Mouse (Mus musculus): ENCODE measurements around the gene Msh5.
"Not testable (repeated sequence)": the region's sequence is repeated elsewhere in the genome, so short reads cannot be mapped to it uniquely, and the experiment has no call there.

Gene Msh5

DNA sequence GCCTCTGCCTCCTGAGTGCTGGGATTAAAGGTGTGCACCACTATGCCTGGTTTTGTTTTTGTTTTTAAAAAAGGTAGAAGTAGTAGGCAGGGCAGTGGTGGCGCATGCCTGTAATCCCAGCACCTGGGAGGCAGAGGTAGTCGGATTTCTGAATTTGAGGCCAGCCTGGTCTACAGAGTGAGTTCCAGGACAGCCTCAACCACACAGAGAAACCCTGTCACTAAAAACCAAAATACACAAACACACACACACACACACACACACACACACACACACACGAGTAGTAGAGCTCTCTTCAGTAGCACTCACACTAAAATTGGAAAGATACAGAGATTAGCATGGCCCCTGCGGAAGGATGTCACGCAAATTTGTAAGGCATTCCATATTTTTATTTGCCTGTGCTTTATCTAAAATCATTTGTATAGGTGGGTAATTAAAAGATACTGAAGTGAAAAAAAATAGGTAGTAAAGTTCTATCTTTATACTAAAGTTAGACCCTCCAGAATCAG lies 2.4 kb upstream of the Msh5 start:
- DNase-seq (ENCODE audit: low spot score in 2 of 2): no peak

- no peak for DNase-seq (ENCODE audit: low spot score in 2 of 2)
Observed at GRCm38 (mm10) chr17:35048149-35048931, 1.8 kb upstream of the Msh5 start.

DNA sequence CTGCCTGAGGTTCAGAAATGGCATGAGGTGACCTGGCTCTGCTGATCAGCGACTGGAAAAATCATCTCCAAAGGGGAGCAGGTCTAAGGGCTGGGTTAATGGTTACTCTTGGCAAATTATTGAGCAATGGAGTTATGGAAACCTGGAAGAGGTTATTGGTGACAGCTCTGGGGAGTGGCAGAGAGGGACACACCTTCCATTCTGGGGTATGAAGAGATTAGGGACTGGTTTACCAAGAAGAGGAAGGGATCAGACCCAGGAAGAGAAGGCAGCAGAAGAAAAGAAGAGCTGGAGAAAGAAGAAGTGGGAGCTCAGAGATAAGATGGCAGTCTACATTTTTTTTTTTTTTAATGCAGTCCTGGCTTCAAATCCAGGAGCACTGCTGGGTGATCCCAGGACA lies 1.1 kb upstream of the Msh5 start:
- DNase-seq (ENCODE audit: low spot score in 2 of 2): no peak

DNA sequence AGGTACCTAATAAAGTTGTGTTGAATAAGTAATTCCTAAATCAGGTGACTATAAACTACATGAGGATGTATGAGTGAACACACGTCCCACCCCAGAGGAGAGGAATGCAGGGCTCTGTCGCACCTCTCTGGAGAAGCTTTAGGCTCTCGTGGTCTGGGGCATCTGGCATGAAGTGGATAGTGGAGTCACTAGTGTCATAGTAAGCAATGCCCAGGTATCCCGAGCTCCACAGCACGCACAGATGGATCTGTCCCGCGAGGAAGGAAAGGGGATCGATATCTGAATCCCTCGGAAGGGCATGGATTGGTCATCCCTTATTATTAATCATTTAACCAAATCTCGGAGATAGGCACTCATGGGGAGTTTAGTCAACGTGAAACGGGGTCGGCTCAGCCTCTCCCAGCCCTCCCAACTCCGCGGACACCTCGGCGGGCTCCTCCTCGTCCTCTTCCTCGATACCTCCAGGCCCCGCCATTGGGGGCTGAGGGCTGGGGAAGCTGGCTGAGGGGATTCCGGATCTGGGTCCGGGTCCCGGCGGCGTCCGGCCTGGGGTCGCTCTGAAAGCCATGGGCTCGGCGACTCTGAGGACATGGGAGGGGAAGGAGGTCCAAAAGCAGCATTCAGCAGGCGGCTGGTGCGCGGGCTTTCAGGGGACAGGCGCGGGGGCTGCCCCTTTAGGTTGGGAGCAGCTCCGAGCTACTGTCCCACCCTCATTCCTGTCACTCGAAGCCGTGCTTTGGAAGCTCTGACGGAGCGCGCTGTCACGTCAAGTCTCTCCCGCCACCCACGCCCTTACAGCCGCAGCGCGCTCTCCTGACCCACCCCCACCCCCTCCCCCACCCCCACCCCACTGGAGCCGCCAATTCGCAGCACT lies 501 bp downstream of the Msh5 start:
- no peak for DNase-seq (ENCODE audit: low spot score in 2 of 2)

DNA sequence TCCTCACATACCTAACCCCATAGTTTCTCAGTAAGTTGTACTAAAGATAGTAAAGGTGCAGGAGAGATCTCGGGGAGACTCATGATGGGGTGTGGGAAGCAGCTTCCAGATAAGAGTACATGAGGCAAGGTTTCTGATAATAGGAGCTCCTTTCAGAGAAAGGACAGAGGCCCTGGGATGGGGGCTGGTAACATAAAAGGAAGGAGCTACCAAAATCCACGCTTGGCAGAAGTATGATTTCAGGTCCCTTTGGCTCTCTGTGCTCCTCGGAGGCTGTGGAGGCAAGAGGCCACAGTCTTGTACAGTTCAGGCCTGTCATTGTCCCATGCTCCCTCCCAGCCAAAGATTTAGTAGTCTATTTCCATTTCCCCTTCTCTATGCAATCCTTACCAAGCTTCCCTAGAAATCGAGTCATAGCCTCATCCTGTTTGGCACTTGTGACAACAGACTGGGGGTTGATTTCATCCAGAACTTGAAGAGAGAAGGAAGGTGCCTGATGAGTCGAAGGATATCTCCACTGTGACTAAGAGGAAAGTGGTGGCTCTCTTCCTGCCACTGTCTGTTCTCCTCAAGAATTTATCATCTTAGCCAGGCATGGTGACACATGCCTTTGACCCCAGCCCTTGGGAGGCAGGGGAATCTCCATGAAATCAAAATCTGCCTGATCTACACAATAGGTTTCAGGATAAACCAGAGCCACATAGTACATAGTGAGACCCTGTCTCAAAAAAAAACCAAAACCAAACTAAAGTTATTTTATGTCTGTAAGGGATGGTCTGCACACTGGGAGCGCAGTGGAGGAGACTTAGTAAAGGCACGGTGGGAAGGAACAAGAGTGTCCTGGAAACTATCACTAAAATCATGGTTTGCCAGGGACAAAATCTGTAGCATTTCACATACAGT lies 1.4 kb downstream of the Msh5 start:
- no peak for DNase-seq (ENCODE audit: low spot score in 2 of 2)

GRCm38 (mm10) chr17:35043794-35044193 lies 2.8 kb downstream of the Msh5 start:
- no peak for DNase-seq (ENCODE audit: low spot score in 2 of 2)

- DNase-seq (ENCODE audit: low spot score in 2 of 2): peak in 1 of 2 experiments; percentile 45
Observed at GRCm38 (mm10) chr17:35039121-35039873, 7.2 kb downstream of the Msh5 start.

DNA sequence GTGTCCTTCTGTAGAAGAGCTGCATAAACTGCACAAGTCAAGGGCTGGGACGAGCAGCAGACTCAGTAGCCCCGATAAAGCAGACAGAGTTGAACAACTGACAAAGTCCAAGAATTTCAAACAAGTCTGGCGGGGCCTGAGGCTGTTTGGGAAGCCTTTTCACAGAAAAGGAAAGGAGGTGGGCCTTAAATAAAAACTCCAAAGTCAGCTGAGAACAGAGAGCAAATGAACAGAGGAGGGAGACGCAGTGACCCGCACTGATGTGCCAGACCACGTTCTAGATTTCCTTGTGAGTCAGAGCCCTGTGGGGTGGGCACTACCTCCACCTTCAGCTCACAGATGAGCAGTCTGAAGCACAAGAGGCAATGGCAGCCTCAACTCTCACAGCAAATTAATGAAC lies 11.6 kb downstream of the Msh5 start:
- DNase-seq (ENCODE audit: low spot score in 2 of 2): no peak

DNA sequence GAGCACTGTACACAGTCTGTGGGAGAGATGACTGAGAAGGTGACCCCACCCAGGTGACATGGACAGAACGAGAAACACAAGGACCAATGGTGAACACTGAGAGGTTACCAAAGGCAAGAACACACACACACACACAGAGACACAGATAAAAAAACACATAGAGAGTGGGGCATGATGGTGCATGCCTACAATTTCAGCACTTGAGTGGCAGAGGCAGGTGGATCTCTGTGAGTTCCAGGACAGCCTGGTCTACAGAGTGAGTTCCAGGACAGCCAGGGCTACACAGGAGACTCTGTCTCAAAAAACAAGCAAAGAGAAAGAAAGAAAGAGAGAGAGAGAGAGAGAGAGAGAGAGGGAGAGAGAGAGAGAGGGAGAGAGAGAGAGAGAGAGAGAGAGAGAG lies 12.8 kb downstream of the Msh5 start:
- not testable (repeated sequence) for DNase-seq (ENCODE audit: low spot score in 2 of 2)

DNA sequence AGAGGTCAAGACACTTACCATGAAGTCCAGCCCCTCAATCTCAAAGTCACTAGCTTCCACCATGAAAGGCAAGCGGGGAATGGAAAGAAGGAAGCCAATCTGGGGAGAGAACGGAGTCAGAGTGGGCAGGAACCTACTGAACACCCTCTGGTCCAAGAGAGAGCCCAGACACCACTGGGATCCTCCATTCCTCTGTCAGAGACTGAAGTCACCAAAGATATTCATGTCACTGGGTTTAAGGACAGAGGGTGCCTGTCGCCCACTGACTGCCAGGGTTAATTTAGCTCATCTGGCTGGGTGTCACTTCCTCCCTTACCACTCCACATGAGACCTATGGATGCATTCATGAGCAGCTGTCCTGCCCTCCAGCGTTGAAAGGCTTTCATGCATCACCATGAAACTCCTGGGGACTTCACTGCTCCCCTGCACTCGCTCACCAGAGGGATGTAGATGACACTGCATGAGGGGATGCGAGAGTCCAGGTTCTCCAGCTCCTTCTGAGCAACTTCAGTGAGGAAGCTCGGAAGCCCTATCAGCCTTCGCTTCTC lies 14.1 kb downstream of the Msh5 start:
- no peak for DNase-seq (ENCODE audit: low spot score in 2 of 2)

GRCm38 (mm10) chr17:35031880-35032279 lies 14.7 kb downstream of the Msh5 start:
- no peak for DNase-seq (ENCODE audit: low spot score in 2 of 2)

GRCm38 (mm10) chr17:35031272-35031671 lies 15.3 kb downstream of the Msh5 start:
- no peak for DNase-seq (ENCODE audit: low spot score in 2 of 2)

DNA sequence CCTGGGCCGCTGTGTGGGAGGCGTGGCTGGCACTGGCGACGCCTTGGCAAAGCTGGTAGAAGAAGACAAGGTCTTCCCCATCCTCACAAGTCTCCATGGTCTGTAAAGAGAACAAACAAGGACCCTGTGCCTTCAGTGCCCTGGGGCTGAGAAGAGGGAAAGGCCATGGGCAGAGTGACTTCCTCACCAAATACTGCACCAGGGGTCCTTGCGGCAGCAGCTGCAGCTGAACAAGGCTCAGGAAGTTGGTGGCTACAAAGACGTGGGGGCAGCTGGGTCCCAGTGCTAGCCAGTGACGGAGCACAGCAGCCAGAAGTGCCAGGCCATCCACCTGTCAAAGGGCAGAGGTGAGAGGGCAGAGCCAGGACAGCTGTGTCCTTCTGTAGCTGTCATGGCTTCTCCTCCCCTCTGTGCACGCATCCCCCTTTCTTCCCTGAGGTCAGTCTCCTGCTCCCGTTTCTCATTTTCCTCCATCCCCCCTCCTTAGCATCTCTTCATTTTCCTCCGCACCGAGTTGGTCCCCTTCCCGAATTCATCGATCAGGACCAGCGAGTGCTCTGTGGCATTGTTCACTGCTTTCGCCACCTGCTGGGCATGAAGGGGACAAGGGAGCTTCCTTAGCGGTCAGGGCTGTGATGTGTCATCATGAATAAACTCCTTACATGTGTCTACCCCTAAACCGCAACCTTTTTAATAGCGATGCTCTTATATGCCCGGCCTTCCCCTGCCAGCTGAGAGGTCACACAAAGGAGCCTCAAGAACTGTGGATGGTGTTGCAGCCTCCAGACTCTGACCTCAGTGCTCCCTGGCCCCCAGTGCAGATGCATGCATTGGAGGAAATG lies 16.6 kb downstream of the Msh5 start:
- DNase-seq (ENCODE audit: low spot score in 2 of 2): no peak

GRCm38 (mm10) chr17:35028315-35028714 lies 18.2 kb downstream of the Msh5 start:
- no peak for DNase-seq (ENCODE audit: low spot score in 2 of 2)

GRCm38 (mm10) chr17:35027277-35028068 lies 19.1 kb downstream of the Msh5 start, which contains the start of gene Sapcd1:
Gene Sapcd1 (minus strand): TSS chr17:35028016.
- peak in 1 of 2 experiments; percentile 18 for DNase-seq (ENCODE audit: low spot score in 2 of 2)

DNA sequence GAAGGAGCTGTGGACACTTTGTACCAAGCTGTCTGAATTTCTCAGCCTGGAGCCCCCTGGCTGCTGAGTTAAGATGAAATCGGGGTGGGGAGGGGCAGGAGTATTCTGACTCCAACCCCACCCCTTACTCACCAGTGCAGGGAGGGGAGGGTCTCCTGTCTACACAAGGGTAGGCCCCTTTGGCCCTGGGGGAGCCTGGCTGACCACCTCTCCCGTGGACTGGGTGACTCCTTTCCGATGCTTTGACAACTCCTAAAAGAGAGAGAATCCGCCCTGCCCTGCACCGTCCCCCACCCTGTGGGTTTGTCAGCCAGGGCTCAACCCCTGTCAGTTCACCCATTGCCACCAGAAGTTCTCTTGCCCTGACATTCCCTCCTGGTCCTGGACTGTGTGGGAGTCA lies 20.3 kb downstream of the Msh5 start:
- DNase-seq (ENCODE audit: low spot score in 2 of 2): no peak

DNA sequence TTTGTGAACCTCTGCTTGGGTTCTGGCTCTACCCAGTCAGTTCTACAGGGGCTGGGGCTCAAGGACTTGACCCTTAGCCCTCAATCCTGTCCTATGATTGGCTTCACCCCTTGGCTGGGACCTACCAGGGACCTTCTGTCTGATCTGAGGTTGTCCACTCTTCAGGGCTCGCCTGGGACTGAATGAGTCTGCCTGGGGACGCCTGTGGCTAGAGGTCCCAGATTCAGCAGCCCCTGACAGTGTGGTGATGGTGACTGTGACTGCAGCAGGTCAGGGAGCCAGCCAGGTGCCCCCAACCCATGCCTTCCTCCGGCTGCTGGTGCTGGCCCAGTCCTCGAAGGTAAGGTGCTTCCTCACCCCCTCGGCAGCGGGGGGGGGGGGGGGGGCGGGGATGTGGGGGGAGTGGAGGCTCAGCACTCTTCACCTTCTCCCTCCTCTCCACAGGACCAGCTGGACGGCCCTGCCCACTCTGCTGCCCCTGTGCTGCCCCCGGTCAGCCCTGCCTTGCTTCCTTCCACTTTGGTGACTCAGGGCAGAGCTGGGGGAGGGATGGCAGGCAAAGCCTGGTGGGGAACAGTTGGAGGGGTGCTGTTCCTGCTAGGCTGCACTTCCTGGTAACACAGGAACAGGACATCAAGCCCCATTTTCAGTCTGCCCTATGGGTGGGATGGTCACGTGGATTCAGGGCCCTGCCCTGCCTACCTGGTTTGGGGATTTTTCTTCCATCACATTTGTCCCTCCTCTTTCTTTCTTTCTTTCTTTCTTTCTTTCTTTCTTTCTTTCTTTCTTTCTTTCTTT lies 21.7 kb downstream of the Msh5 start:
- no peak for DNase-seq (ENCODE audit: low spot score in 2 of 2)

DNA sequence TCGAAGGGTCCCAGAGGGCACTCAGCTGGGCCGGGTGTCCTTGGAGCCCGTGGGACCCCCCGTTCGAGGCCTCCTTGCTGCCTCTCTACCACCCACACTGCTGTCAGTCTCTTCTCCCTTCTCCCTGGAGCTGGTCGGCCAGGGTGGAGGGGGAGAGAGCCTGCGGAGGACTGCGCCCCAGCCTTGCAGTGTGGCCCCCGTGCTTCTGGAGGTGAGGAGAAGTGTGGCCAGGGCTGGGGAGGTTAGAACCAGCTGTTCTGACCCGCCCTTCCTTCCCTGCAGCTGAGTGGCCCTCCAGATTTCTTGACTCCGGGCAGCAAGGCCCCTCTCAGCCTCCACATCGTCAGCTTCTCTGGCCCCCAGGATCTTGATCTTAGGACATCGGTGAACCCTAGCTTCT lies 22.3 kb downstream of the Msh5 start:
- DNase-seq (ENCODE audit: low spot score in 2 of 2): no peak

Measured in right cerebral cortex, postnatal 36 days (tissue).